Mouse (Mus musculus) intestine, embryonic 15.5 days (tissue): ENCODE data around the gene Cox11. TPM values are rescaled to one million over a fixed set of nuclear protein-coding genes. Genes with fewer than 3 reads are reported as not detected.

Experiments used
- ATAC-seq: fragments of 200-750 bp; cut with Nextera tagmentation; 2 replicates; pipeline ENCODE4 v1.8.0; 2017; ENCODE audit warnings: moderate TSS enrichment, moderate library complexity
- H3K27ac ChIP-seq: fragments of 300-500 bp; sonication (generic); 2 replicates; pipeline ENCODE4 v1.5.1; 2015; ENCODE audit warnings: mild to moderate bottlenecking, inconsistent platforms
- H3K27me3 ChIP-seq: fragments of 300-500 bp; sonication (generic); replicated peaks from 2 replicates; pipeline ENCODE4 v1.6.1; 2015; ENCODE audit warnings: inconsistent platforms
- H3K36me3 ChIP-seq: fragments of 300-500 bp; sonication (generic); 2 replicates; pipeline ENCODE4 v1.6.1; 2015; ENCODE audit warnings: inconsistent platforms
- H3K4me1 ChIP-seq: fragments of 300-500 bp; sonication (generic); replicated peaks from 2 replicates; pipeline ENCODE4 v1.6.1; 2015; ENCODE audit warnings: inconsistent platforms
- H3K4me2 ChIP-seq: fragments of 300-500 bp; sonication (generic); replicated peaks from 2 replicates; pipeline ENCODE4 v1.6.1; 2015; ENCODE audit warnings: mild to moderate bottlenecking, inconsistent platforms
- H3K4me3 ChIP-seq: fragments of 300-500 bp; sonication (generic); replicated peaks from 2 replicates; pipeline ENCODE4 v1.5.1; 2015; ENCODE audit warnings: inconsistent platforms
- H3K9ac ChIP-seq: fragments of 300-500 bp; sonication (generic); 2 replicates; pipeline ENCODE4 v1.6.1; 2015; ENCODE audit warnings: inconsistent platforms
- H3K9me3 ChIP-seq: fragments of 300-500 bp; sonication (generic); 2 replicates; pipeline ENCODE4 v1.6.1; 2016; ENCODE audit warnings: inconsistent platforms
- WGBS: fragments of 180-500 bp; shearing (Covaris S2); methylation state at CpG from one replicate; pipeline ENCODE4 v1.1.7; 2015; 5-methylcytosine and 5-hydroxymethylcytosine counted together
- polyA plus RNA-seq: library from polyadenylated mRNA; unstranded; fragments of >200 nt; fragmentation: Nextera tagmentation; extraction: Ambion mirVana; gene quantifications from 2 replicates; pipeline ENCODE4 v1.2.1, GENCODE M21; 2015

Cox11 gene
- polyA plus RNA-seq, 1 experiment from 2014 or later, result 34.0 TPM

DNA sequence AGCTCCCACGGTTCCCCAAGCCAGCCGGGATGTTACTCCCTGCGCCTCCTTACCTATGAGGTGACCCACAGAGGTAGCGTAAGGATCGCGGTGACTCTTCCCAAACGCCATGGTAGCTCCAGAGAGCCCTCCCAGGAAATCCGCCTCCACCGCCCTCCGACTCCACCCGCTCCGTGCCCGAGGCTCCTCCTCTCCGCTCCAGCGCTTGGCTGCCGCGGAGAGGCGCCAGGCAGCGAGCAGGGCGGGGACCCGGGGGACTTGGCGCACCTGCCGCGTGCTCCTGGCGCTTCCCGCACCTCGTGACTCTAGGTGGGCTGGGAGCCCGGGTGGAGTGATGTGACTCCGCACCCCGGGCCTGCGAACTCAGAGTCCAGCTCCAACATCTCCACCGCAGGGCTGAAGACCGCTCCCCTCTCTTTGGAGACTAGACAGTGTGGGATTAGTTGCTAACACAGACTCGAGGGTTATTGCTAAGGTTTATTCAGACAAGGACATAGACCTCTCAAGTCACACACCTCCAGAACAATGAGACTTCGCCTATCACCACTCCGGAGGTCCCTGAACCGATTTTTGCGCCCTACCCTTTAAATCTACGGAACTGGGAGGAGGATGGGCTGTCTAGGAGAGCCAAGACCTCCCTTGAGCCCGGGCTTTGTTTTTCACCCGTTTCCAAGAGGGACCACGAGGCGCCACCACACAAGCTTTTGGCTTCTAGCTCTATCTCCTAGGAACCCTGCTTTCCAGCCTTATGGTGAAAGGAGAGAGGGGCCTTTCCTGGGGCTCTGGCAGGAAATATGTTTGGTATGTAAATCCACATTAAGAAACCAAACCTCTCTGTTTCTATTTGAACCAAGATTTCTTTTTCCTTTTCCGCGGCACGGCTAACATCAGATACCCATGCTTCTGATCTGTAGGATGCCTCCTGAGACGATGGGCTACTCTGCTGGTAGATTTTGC is 49.8 kb downstream of the Cox11 start, which contains the start of gene Tom1l1:
Gene Tom1l1 (minus strand): TSS at position 907 of the 957 bp plus-strand sequence.
- H3K27me3 ChIP-seq, result no peaks in the 10 kb centered on the region
- 5% methylated on average over 47 of the region's 47 CpGs for WGBS
- H3K27ac ChIP-seq, result peak within 1 kb of the TSS; percentile 34
- peak; percentile 97 for ATAC-seq
- no peaks in the 10 kb centered on the region for H3K9me3 ChIP-seq
- H3K4me2 ChIP-seq, result peak within 1 kb of the TSS; percentile 84
- peak within 1 kb of the TSS; percentile 64 for H3K4me3 ChIP-seq
- 0 out of 2 replicates have a peak, but pooled peaks cover 5% of the 10 kb centered on the region for H3K4me1 ChIP-seq
- H3K9ac ChIP-seq, result peak within 1 kb of the TSS; percentile 66
- H3K36me3 ChIP-seq, result 0 out of 2 replicates have a peak, but pooled peaks cover 3% of the 10 kb centered on the region

DNA sequence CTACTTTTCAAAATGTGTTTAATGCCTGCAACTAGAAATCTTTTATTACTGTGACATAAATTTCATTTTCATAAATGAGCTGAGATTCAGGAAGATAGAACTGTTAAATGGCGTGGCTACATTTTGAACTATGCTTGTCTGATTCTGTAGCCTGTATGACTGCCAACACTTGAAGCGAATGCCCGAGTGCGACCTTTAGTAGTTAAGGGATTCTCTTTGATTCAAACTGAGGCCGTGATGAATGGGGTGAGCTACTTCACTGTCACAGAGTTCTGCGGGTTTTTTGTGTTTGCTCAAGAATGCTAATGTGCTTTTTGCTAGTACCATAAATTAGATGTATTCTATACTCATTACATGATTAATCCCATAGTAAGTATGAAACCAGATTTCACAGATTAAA is 52.4 kb downstream of the Cox11 start:
- H3K4me1 ChIP-seq, result 0 out of 2 replicates have a peak, but pooled peaks cover 5% of the 10 kb centered on the region
- WGBS, result 62% methylated on average over 6 of the region's 6 CpGs
- no peaks in the 10 kb centered on the region for H3K27me3 ChIP-seq
- no peaks in the 10 kb centered on the region for H3K9me3 ChIP-seq
- H3K4me2 ChIP-seq, result no peak overlapping the region
- ATAC-seq, result no peak
- no peaks in the 10 kb centered on the region for H3K36me3 ChIP-seq
- H3K4me3 ChIP-seq, result no peak overlapping the region
- H3K27ac ChIP-seq, result no peak overlapping the region
- H3K9ac ChIP-seq, result no peak overlapping the region

DNA sequence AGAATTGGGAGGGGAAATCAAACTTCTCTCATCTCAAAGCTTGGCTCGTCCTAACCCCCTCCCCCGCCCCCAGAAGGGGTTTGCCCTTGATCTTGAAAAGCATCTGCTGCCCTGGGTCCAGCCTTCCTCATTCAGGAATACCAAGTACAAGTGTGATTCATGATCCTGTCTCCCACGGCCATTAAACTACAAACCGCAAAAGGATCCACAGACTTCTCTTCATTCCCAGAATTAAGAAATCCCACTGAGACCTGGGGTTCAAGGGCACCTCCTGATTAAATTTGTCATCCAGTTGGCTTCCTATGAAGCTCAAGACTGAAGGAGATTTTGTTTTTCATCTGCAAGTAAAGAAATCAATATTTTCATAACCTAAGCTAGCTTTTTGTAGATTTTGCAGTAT is 56.2 kb downstream of the Cox11 start:
- Histone ChIP-seq H3K36me3 (no peaks in the 10 kb centered on the region), H3K27me3 (no peaks in the 10 kb centered on the region), H3K4me3 (no peak overlapping the region), H3K4me2 (no peak overlapping the region), H3K9me3 (no peaks in the 10 kb centered on the region), H3K27ac (no peak overlapping the region), H3K9ac (no peak overlapping the region), H3K4me1 (0 out of 2 replicates have a peak, but pooled peaks cover 2% of the 10 kb centered on the region)
- 53% methylated on average over 4 of the region's 4 CpGs for WGBS
- no peak for ATAC-seq

Other genes with a start within 250 kb of the Cox11 start
- 1.3 and 1.6 TPM in 2 replicates for gene Hlf, start 247.3 kb upstream of the Cox11 start, polyA plus RNA-seq
- 13.5 and 15.3 TPM in 2 replicates for gene Stxbp4, start 89 bp upstream of the Cox11 start, polyA plus RNA-seq
- gene Tom1l1, start 50.2 kb downstream of the Cox11 start, polyA plus RNA-seq, result 57.3 and 59.6 TPM in 2 replicates